Mouse (Mus musculus): ENCODE results near the gene Pick1. TPM values are rescaled to one million over a fixed set of nuclear protein-coding genes. Genes with fewer than 3 reads are reported as not detected.

Pick1 gene
- polyA plus RNA-seq, 1 experiment from 2014 or later, result 45.8 TPM

Other genes starting within 250 kb of the Pick1 start
- 487 and 628 TPM in 2 replicates for gene H1f0, start 200.7 kb upstream of the Pick1 start, polyA plus RNA-seq (2015; fragmentation: Nextera tagmentation; extraction: Ambion mirVana)
- gene Galr3, start 187.3 kb upstream of the Pick1 start, polyA plus RNA-seq (2015; fragmentation: Nextera tagmentation; extraction: Ambion mirVana), result 0.13 TPM in 1 of 2 replicates, not detected in the other
- gene Ankrd54, start 166.3 kb upstream of the Pick1 start, polyA plus RNA-seq (2015; fragmentation: Nextera tagmentation; extraction: Ambion mirVana), result 43.9 and 46.6 TPM in 2 replicates
- gene Eif3l, start 154.0 kb upstream of the Pick1 start, polyA plus RNA-seq (2015; fragmentation: Nextera tagmentation; extraction: Ambion mirVana), result 203 and 206 TPM in 2 replicates
- gene Micall1, start 120.3 kb upstream of the Pick1 start, polyA plus RNA-seq (2015; fragmentation: Nextera tagmentation; extraction: Ambion mirVana), result 15.1 and 16.3 TPM in 2 replicates
- 295 and 310 TPM in 2 replicates for gene Polr2f, start 88.2 kb upstream of the Pick1 start, polyA plus RNA-seq (2015; fragmentation: Nextera tagmentation; extraction: Ambion mirVana)
- 6.3 and 8.5 TPM in 2 replicates for gene 1700088E04Rik, start 87.9 kb upstream of the Pick1 start, polyA plus RNA-seq (2015; fragmentation: Nextera tagmentation; extraction: Ambion mirVana)
- gene Sox10, start 63.9 kb upstream of the Pick1 start, polyA plus RNA-seq (2015; fragmentation: Nextera tagmentation; extraction: Ambion mirVana), result 4.2 and 5.2 TPM in 2 replicates
- gene Gm49486, start 218 bp downstream of the Pick1 start, polyA plus RNA-seq (2015; fragmentation: Nextera tagmentation; extraction: Ambion mirVana), result 1.1 and 1.2 TPM in 2 replicates
- gene Slc16a8, start 25.6 kb downstream of the Pick1 start, polyA plus RNA-seq (2015; fragmentation: Nextera tagmentation; extraction: Ambion mirVana), result 0.12 and 0.36 TPM in 2 replicates
- gene Baiap2l2, start 56.4 kb downstream of the Pick1 start, polyA plus RNA-seq (2015; fragmentation: Nextera tagmentation; extraction: Ambion mirVana), result 17.2 and 19.7 TPM in 2 replicates
- 12.9 and 14.2 TPM in 2 replicates for gene Pla2g6, start 99.2 kb downstream of the Pick1 start, polyA plus RNA-seq (2015; fragmentation: Nextera tagmentation; extraction: Ambion mirVana)
- 4.2 and 4.7 TPM in 2 replicates for gene Maff, start 117.4 kb downstream of the Pick1 start, polyA plus RNA-seq (2015; fragmentation: Nextera tagmentation; extraction: Ambion mirVana)
- 87.5 and 99.8 TPM in 2 replicates for gene Tmem184b, start 174.4 kb downstream of the Pick1 start, polyA plus RNA-seq (2015; fragmentation: Nextera tagmentation; extraction: Ambion mirVana)
- 81.0 and 82.7 TPM in 2 replicates for gene Csnk1e, start 226.4 kb downstream of the Pick1 start, polyA plus RNA-seq (2015; fragmentation: Nextera tagmentation; extraction: Ambion mirVana)